Mouse (Mus musculus): ENCODE results near the gene Bpifb9a.
"Not testable (repeated sequence)": the region's sequence is repeated elsewhere in the genome, so short reads cannot be mapped to it uniquely, and the experiment has no call there.

DNA sequence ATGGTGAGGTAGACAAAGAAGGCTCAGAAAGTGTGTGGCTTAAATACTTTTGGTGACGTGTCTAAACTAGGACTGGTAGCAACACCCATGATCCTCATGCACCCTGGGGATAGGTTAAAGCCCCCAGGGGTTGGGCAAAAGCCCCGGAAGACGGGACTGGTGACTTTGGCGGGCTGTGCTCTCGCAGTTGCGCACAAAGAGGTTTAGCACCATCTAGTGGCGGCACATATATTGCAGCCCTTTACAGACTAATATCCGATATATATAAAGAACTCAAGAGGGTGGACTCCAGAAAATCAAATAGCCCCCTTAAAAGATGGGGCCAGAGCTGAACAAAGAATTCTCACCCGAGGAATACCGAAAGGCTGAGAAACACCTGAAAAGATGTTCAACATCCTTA lies 37.1 kb downstream of the Bpifb9a start:
- not testable (repeated sequence) for TF ChIP-seq GATA1 (IDR thresholded peaks at IDR 0.05; ENCODE audit: borderline replicate concordance, low read length); FLI1 (IDR thresholded peaks at IDR 0.05; ENCODE audit: low read length)
